Mouse (Mus musculus) liver, embryonic 12.5 days (tissue): ENCODE data around the gene Irgm2. TPM values are rescaled to one million over a fixed set of nuclear protein-coding genes. Genes with fewer than 3 reads are reported as not detected.
"Not testable (repeated sequence)": the region's sequence is repeated elsewhere in the genome, so short reads cannot be mapped to it uniquely, and the experiment has no call there.

ENCODE experiments used
- ATAC-seq: fragments of 200-750 bp; cut with Nextera tagmentation; 2 replicates; pipeline ENCODE4 v1.8.0; 2017; ENCODE audit warnings: moderate number of reproducible peaks, mild to moderate bottlenecking, moderate library complexity
- H3K27ac ChIP-seq: fragments of 300-500 bp; sonication (generic); 2 replicates; pipeline ENCODE4 v1.5.1; 2016; ENCODE audit warnings: mild to moderate bottlenecking
- H3K27me3 ChIP-seq: fragments of 300-500 bp; sonication (generic); replicated peaks from 2 replicates; pipeline ENCODE4 v1.6.1; 2016; ENCODE audit warnings: mild to moderate bottlenecking, moderate library complexity
- H3K36me3 ChIP-seq: fragments of 300-500 bp; sonication (generic); 2 replicates; pipeline ENCODE4 v1.6.1; 2016; ENCODE audit warnings: mild to moderate bottlenecking, moderate library complexity
- H3K4me1 ChIP-seq: fragments of 300-500 bp; sonication (generic); 2 replicates; pipeline ENCODE4 v1.6.1; 2016
- H3K4me2 ChIP-seq: fragments of 300-500 bp; sonication (generic); 2 replicates; pipeline ENCODE4 v1.6.1; 2016; ENCODE audit warnings: mild to moderate bottlenecking, moderate library complexity
- H3K4me3 ChIP-seq: fragments of 300-500 bp; sonication (generic); 2 replicates; pipeline ENCODE4 v1.5.1; 2016; ENCODE audit warnings: mild to moderate bottlenecking, moderate library complexity
- H3K9ac ChIP-seq: fragments of 300-500 bp; sonication (generic); 2 replicates; pipeline ENCODE4 v1.6.1; 2016; ENCODE audit warnings: mild to moderate bottlenecking, moderate library complexity
- H3K9me3 ChIP-seq: fragments of 300-500 bp; sonication (generic); replicated peaks from 2 replicates; pipeline ENCODE4 v1.6.1; 2016; ENCODE audit warnings: mild to moderate bottlenecking, moderate library complexity
- WGBS: fragments of 180-500 bp; shearing (Covaris S2); methylation state at CpG from one replicate; pipeline ENCODE4 v1.1.7; 2016; ENCODE audit not compliant: insufficient replicate concordance; 5-methylcytosine and 5-hydroxymethylcytosine counted together
- polyA plus RNA-seq: library from polyadenylated mRNA; unstranded; fragments of >200 nt; fragmentation: Nextera tagmentation; extraction: Ambion mirVana; gene quantifications from 2 replicates; pipeline ENCODE4 v1.2.1, GENCODE M21; 2016

Irgm2 gene
- polyA plus RNA-seq, 1 experiment from 2014 or later, result 2.9 TPM

GRCm38 (mm10) chr11:58214391-58215048 is 15.1 kb downstream of the Irgm2 start:
- 15% methylated on average over 17 of the region's 17 CpGs for WGBS

GRCm38 (mm10) chr11:58215049-58215430 is 15.6 kb downstream of the Irgm2 start:
- ATAC-seq, H3K36me3 ChIP-seq, H3K27me3 ChIP-seq, H3K9me3 ChIP-seq: not testable (repeated sequence)
- H3K27ac ChIP-seq, result peak overlapping the region; percentile 88
- WGBS, result 9% methylated on average over 2 of the region's 3 CpGs
- peak overlapping the region; percentile 81 for H3K4me2 ChIP-seq
- peaks cover 75% of the 10 kb centered on the region for H3K4me1 ChIP-seq
- peak overlapping the region; percentile 75 for H3K4me3 ChIP-seq
- H3K9ac ChIP-seq, result peak overlapping the region; percentile 82

More at GRCm38 (mm10) chr11:58214391-58215048, 15.1 kb downstream of the Irgm2 start:
- peak overlapping the region; percentile 81 for H3K4me2 ChIP-seq
- peak overlapping the region; percentile 88 for H3K27ac ChIP-seq
- H3K4me1 ChIP-seq, result peaks cover 75% of the 10 kb centered on the region
- no peaks in the 10 kb centered on the region for H3K36me3 ChIP-seq
- H3K27me3 ChIP-seq, result no peaks in the 10 kb centered on the region
- peak; percentile 94 for ATAC-seq
- peak overlapping the region; percentile 82 for H3K9ac ChIP-seq
- no peaks in the 10 kb centered on the region for H3K9me3 ChIP-seq
- peak overlapping the region; percentile 75 for H3K4me3 ChIP-seq

- Histone ChIP-seq H3K27me3 (no peaks in the 10 kb centered on the region), H3K36me3 (no peaks in the 10 kb centered on the region), H3K4me3 (0 out of 2 replicates have a peak overlapping the region, but pooled peaks have one; percentile 3), H3K9me3 (no peaks in the 10 kb centered on the region), H3K27ac (peak overlapping the region; percentile 17; the same call in 1 of the 2 replicates), H3K4me1 (peaks cover 68% of the 10 kb centered on the region), H3K9ac (no peak overlapping the region), H3K4me2 (peak overlapping the region; percentile 81)
- 65% methylated on average over 5 of the region's 5 CpGs for WGBS
- no peak for ATAC-seq
These were observed 16.4 kb downstream of the Irgm2 start for GRCm38 (mm10) chr11:58215814-58216213.

GRCm38 (mm10) chr11:58216823-58217222 is 17.4 kb downstream of the Irgm2 start:
- 68% methylated on average over 6 of the region's 6 CpGs for WGBS
- ATAC-seq, result no peak
- H3K9ac ChIP-seq, result no peak overlapping the region
- H3K4me2 ChIP-seq, result no peak overlapping the region
- no peaks in the 10 kb centered on the region for H3K9me3 ChIP-seq
- no peaks in the 10 kb centered on the region for H3K27me3 ChIP-seq
- no peak overlapping the region for H3K4me3 ChIP-seq
- H3K4me1 ChIP-seq, result peaks cover 58% of the 10 kb centered on the region
- no peak overlapping the region for H3K27ac ChIP-seq
- no peaks in the 10 kb centered on the region for H3K36me3 ChIP-seq

- H3K9ac ChIP-seq, result no peak overlapping the region
- peaks cover 31% of the 10 kb centered on the region for H3K4me1 ChIP-seq
- H3K36me3 ChIP-seq, result no peaks in the 10 kb centered on the region
- H3K4me3 ChIP-seq, result no peak overlapping the region
- peak overlapping the region; percentile 17; the same call in 1 of the 2 replicates for H3K27ac ChIP-seq
- no peaks in the 10 kb centered on the region for H3K9me3 ChIP-seq
- ATAC-seq, result no peak
- H3K27me3 ChIP-seq, result no peaks in the 10 kb centered on the region
- 27% methylated on average over 4 of the region's 4 CpGs for WGBS
- H3K4me2 ChIP-seq, result no peak overlapping the region
These were observed 24.3 kb downstream of the Irgm2 start for GRCm38 (mm10) chr11:58223751-58224150.

GRCm38 (mm10) chr11:58224313-58224712 is 24.9 kb downstream of the Irgm2 start:
- H3K27ac ChIP-seq, result peak overlapping the region; percentile 17; the same call in 1 of the 2 replicates
- ATAC-seq, result no peak
- H3K4me3 ChIP-seq, result no peak overlapping the region
- H3K27me3 ChIP-seq, result 0 out of 2 replicates have a peak, but pooled peaks cover 2% of the 10 kb centered on the region
- 15% methylated on average over 7 of the region's 7 CpGs for WGBS
- H3K9me3 ChIP-seq, result no peaks in the 10 kb centered on the region
- peaks cover 26% of the 10 kb centered on the region for H3K4me1 ChIP-seq
- H3K36me3 ChIP-seq, result no peaks in the 10 kb centered on the region
- H3K4me2 ChIP-seq, result no peak overlapping the region
- H3K9ac ChIP-seq, result no peak overlapping the region

- H3K36me3 ChIP-seq, H3K27ac ChIP-seq, H3K9me3 ChIP-seq, H3K4me3 ChIP-seq, H3K9ac ChIP-seq, H3K27me3 ChIP-seq, ATAC-seq, H3K4me2 ChIP-seq: not testable (repeated sequence)
- 55% methylated on average over 2 of the region's 2 CpGs for WGBS
- peaks cover 26% of the 10 kb centered on the region for H3K4me1 ChIP-seq
These were observed 25.5 kb downstream of the Irgm2 start for GRCm38 (mm10) chr11:58224872-58225271.

GRCm38 (mm10) chr11:58225655-58226054 is 26.2 kb downstream of the Irgm2 start:
- H3K27ac ChIP-seq, result no peak overlapping the region
- H3K4me1 ChIP-seq, result peaks cover 26% of the 10 kb centered on the region
- 14% methylated on average over 5 of the region's 5 CpGs for WGBS

GRCm38 (mm10) chr11:58226425-58226824 is 27.0 kb downstream of the Irgm2 start:
- no peak overlapping the region for H3K27ac ChIP-seq
- ATAC-seq, result no peak
- H3K4me1 ChIP-seq, result peaks cover 26% of the 10 kb centered on the region
- H3K9me3 ChIP-seq, result no peaks in the 10 kb centered on the region
- H3K9ac ChIP-seq, result no peak overlapping the region
- no peak overlapping the region for H3K4me3 ChIP-seq
- peaks cover 8% of the 10 kb centered on the region; the same call in 1 of the 2 replicates for H3K27me3 ChIP-seq
- H3K36me3 ChIP-seq, result no peaks in the 10 kb centered on the region
- no peak overlapping the region for H3K4me2 ChIP-seq

More at GRCm38 (mm10) chr11:58225655-58226054, 26.2 kb downstream of the Irgm2 start:
- H3K36me3 ChIP-seq, result no peaks in the 10 kb centered on the region
- peak overlapping the region; percentile 22; the same call in 1 of the 2 replicates for H3K9ac ChIP-seq
- peaks cover 8% of the 10 kb centered on the region; the same call in 1 of the 2 replicates for H3K27me3 ChIP-seq
- peak overlapping the region; percentile 44 for H3K4me2 ChIP-seq
- ATAC-seq, result peak; percentile 57; the same call in 1 of the 2 replicates
- no peaks in the 10 kb centered on the region for H3K9me3 ChIP-seq
- H3K4me3 ChIP-seq, result no peak overlapping the region

- not testable (repeated sequence) for H3K27ac ChIP-seq, H3K9ac ChIP-seq, H3K4me2 ChIP-seq, ATAC-seq, H3K9me3 ChIP-seq, H3K4me3 ChIP-seq, H3K36me3 ChIP-seq
- peaks cover 25% of the 10 kb centered on the region for H3K4me1 ChIP-seq
- WGBS, result 69% methylated on average over 2 of the region's 2 CpGs
- H3K27me3 ChIP-seq, result peaks cover 20% of the 10 kb centered on the region
These were observed 28.6 kb downstream of the Irgm2 start for GRCm38 (mm10) chr11:58228021-58228420.

GRCm38 (mm10) chr11:58230396-58230910 is 31.0 kb downstream of the Irgm2 start:
- peaks cover 26% of the 10 kb centered on the region for H3K27me3 ChIP-seq
- H3K4me3 ChIP-seq, result no peak overlapping the region
- 52% methylated on average over 16 of the region's 16 CpGs for WGBS
- no peaks in the 10 kb centered on the region for H3K9me3 ChIP-seq
- H3K36me3 ChIP-seq, result no peaks in the 10 kb centered on the region
- ATAC-seq, result no peak
- H3K9ac ChIP-seq, result no peak overlapping the region
- no peak overlapping the region for H3K4me2 ChIP-seq
- no peak overlapping the region for H3K27ac ChIP-seq
- peaks cover 5% of the 10 kb centered on the region for H3K4me1 ChIP-seq

- H3K27me3 ChIP-seq, result peaks cover 26% of the 10 kb centered on the region
- no peak overlapping the region for H3K9ac ChIP-seq
- H3K27ac ChIP-seq, result no peak overlapping the region
- ATAC-seq, result no peak
- no peak overlapping the region for H3K4me3 ChIP-seq
- H3K4me1 ChIP-seq, result no peaks in the 10 kb centered on the region
- H3K36me3 ChIP-seq, result no peaks in the 10 kb centered on the region
- no peaks in the 10 kb centered on the region for H3K9me3 ChIP-seq
- H3K4me2 ChIP-seq, result no peak overlapping the region
- 68% methylated on average over 8 of the region's 8 CpGs for WGBS
These were observed 31.7 kb downstream of the Irgm2 start for GRCm38 (mm10) chr11:58231156-58231555.
